Mouse (Mus musculus) neural tube, postnatal 0 days (tissue): ENCODE results near the gene Fam178b. TPM values are rescaled to one million over a fixed set of nuclear protein-coding genes. Genes with fewer than 3 reads are reported as not detected.

ENCODE experiments used
- microRNA-seq: library from miRNA; unstranded; fragments of <30 nt; microRNA quantifications from one replicate; pipeline ENCODE4, GENCODE M21; 2016
- polyA plus RNA-seq: library from polyadenylated mRNA; unstranded; fragments of >200 nt; fragmentation: Nextera tagmentation; extraction: Ambion mirVana; gene quantifications from 2 replicates; pipeline ENCODE4 v1.2.1, GENCODE M21; 2015

Gene Fam178b
- 0.37 and 0.61 TPM in 2 replicates for polyA plus RNA-seq

DNA sequence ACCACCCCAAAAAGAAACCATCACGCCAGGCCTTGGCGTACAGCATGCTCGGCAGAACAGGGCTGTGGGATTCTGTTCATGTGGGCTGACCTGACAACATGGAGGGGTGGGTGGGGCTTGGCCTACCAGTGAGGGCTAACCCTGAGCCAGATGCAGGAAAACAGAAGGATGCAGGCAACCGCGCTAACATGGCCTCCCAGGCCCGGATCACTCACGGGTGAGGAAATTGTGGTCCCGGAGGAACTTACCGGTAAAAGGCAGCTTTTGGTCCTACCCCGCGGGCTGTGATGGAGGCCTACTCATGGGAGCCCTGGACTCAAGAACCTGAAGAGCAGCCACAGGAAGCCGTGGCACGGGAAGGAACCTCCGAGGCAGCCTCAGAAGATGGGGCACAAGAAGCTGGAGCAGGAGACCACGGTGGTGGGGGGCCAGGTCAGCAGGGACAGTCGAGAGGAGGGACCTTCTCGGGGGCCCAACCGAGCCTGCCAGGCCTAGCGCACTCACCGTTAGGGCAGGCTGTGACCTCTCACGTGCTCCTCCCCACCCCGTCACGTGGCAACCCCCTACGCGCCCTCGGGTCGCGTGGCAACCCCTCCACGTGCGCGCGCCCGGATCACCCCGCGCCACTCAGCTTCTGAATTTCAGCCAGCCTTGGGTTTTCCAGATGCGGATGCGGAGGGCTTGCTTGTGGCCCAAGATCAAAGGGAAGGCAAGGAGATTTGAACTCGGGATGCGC lies at the start of gene Fam178b:
Gene Fam178b (minus strand): TSS at position 564 of the 736 bp plus-strand sequence.

DNA sequence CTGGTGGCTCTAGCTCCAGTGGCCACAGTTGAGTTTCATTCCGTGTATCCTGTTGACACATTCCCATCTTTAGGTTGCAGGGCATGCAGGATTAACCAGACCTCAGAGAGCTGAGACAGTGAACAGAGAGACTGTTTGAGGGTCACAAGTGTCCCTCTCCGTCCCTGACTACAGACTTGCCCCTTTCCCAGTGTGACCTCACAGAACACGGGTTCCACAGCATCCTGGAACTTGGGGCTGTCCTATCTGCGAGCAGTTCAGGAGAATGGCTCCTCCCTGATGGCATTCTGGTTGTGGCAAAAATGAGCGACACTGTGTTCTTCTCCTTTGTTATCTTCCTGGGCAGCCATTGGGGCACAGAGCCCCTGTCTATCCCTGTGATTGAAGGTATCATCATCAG lies 31.3 kb upstream of the Fam178b start, which contains the start of gene Actr1b:
Gene Actr1b (minus strand): TSS at position 112 of the 400 bp plus-strand sequence.

DNA sequence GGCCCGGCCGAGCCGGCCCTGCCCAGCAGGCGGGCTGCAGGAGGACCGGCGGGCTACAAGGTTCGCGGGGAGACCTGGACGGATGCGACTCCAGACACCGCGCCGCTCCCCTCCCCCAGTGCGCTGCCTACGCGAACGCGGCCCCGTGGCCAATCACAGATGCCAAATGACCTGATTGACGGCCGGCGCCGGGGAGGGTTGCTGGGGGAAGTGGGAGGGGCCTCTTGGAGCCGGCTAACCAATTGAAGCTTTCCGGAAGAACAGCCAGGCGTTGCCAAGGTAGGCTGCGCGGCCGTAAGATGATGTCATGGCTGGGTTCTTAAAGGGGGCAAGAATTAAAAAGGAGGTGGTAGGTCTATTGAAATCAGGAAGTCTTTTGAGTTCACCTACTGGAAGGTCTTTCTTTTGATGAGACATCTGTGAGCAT lies 26.9 kb upstream of the Fam178b start, which contains the start of gene 4933424G06Rik:
Gene 4933424G06Rik (plus strand): TSS at position 296 of the 427 bp plus-strand sequence.

DNA sequence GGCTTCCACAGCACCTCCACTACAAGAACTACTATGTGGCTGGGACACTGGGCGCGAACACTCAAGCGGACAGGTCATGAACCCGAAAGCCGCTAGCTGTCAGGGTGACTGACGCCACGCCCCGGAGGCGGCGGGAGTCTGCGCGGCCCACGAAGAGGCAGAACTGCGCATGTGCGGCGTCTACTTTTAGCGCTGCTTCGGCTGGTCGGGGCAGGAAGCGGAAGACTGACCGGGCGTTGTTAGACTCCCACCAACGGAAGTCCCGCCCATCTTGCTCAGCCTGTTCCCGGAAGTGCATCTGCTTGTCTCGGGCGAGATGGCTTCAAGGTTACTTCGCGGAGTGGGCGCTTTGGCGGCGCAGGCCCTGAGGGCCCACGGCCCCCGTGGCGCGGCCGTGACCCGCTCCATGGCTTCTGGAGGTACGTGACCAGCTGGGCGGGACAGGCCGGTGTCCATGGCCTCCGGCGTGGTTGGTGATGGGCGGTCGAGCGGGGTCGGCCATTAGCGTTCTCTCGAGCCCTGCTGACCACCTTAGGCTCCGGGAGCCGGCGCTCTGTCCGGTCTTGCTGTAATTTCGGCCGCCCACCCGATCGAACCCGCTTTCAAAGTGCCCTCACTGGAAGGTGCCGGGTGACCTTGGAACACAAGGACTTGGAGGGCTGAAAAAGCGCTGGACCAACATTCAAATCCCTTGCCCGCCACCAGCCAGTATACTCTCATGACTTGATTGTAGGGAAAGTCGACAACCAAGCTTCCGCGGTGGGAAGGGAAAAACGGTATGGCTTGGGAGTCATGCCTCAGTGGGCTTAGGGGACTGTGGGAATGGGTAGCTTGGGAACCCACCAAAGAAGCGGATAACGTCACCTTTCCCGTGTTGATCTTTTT lies 8.5 kb upstream of the Fam178b start, which contains the start of gene Cox5b:
Gene Cox5b (plus strand): TSS at position 179 of the 885 bp plus-strand sequence.

DNA sequence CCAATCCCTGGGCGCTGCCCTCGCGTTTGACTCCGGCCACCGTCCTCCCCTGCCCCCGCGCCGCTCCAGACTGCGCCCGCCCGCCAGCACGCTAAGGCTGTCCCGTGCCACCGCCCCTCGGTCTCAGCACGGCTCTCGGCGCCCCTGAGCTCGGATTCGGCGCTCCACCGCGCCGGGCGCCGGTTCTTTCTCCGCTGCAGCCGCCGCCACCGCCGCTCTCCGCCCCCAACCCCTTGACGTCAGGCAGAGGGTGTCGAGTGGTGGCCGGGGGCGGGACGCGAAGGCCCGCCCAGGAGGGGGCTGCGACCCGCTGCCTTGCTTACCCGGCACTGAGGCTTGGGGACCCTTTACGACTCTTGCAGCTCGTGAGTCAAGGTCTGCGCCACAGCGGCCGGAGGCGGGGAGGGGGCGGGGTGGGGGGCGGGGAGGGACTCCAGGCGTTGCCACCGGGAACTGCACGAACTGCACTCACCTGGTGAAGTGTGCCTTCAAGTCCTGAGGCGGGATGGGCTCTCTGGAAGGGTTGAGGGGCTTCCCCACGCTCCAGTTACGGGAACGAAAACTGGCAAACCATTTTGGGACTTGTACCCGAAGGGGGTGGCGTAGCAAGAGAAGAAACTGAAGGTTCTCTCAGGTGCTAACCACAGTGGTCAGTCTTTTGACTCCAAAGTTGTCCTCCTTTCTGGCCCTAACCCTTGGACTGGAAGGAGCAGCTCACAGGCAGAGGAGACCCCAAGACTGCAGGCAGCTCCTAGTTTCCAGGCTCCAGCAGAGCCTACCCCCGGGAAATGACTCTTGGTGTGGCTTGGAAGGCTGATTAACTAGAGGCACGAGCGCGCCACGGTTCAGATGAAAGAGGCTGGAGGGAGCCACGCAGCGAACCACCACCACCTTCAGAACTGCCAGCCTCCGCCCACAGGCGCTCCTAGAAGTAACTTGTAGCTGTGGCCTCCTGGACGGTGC lies 124.7 kb downstream of the Fam178b start, which contains the start of gene Sema4c:
Gene Sema4c (minus strand): TSS at position 319 of the 963 bp plus-strand sequence.

DNA sequence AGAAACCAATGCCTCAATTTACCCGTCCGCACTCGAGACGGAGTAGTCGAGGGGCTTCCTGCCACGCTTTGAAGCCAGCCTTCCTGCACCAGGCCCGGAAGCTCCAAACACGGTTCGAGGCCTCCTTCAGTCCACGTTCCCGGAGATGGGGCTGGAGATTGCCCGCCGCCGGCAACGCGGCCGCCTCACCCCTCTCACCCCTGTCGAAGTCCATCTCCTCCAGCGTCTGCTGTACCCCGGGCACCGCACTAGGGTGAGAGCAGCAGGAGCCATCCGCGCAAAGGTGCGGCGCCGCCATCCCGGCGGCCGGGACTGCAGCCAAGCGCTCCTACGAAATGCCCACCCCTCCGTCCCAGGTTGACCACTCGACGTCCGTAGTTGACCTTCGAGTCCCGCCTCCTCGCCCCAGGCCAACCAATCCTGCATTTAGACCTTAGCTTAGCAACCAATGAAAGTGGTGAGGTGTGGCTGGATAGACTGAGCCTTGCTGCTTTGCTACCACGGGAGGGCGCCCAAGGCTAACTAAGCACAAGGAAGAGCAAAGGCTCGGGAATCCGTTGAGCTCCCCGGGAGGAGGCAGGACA lies 136.0 kb downstream of the Fam178b start, which contains the start of gene Ankrd39:
Gene Ankrd39 (minus strand): TSS at position 558 of the 584 bp plus-strand sequence.

DNA sequence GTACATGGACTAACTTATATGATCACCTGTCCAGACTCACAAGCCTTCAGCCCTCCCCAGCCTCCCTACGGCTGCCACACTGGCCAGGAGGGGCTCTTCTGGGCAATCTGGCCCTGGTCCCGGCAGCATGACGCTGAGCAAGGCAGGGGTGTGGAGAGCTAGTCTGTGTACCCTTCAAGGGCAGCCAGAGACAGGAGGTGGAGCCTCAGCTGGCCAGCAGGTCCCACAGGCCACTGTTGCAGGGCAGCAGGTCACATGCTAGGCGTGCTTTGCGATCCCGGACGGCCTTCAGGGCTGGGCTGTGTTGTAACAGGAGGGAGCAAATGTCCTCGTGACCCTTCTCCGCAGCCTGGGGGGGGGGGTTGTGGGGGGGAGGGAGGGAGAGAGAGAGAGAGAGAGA lies 143.8 kb downstream of the Fam178b start, which contains the start of gene Gm42417:
Gene Gm42417 (minus strand): TSS at position 244 of the 400 bp plus-strand sequence.

DNA sequence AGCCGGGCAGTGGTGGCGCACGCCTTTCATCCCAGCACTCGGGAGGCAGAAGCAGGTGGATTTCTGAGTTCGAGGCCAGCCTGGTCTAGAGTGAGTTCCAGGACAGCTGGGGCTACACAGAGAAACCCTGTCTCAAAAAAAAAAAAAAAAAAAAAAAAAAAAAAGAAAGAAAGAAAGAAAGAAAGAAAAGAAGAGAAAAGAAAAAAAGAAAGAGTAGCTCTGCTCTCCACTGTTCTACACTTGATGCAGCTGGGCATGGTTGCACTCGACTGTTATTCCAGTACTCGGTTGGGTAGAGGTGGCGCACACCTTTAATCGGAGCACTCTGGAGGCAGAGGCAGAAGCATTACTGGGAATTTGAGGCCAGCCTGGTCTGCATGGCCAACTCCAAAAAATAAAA lies 146.2 kb downstream of the Fam178b start, which contains the start of gene Ankrd23:
Gene Ankrd23 (minus strand): TSS at position 101 of the 400 bp plus-strand sequence.

Small RNA genes within 50 kb of the gene (microRNA-seq; reads per million reads assigned to microRNA genes)
- gene Gm24133, result not detected

Other genes with a start within 250 kb of the Fam178b start
- gene Lman2l, start 237.9 kb downstream of the Fam178b start, polyA plus RNA-seq, result 45.8 and 47.6 TPM in 2 replicates
- gene Cnnm4, start 211.6 kb downstream of the Fam178b start, polyA plus RNA-seq, result 10.9 and 12.5 TPM in 2 replicates
- 5.5 and 6.0 TPM in 2 replicates for gene Cnnm3, start 171.3 kb downstream of the Fam178b start, polyA plus RNA-seq
- gene Ankrd23, start 146.3 kb downstream of the Fam178b start, polyA plus RNA-seq, result 12.1 and 12.8 TPM in 2 replicates
- gene Gm42417, start 143.8 kb downstream of the Fam178b start, polyA plus RNA-seq, result 1.0 TPM in 1 of 2 replicates, not detected in the other
- gene Ankrd39, start 135.7 kb downstream of the Fam178b start, polyA plus RNA-seq, result 37.0 and 39.4 TPM in 2 replicates
- 13.3 and 15.0 TPM in 2 replicates for gene Sema4c, start 124.8 kb downstream of the Fam178b start, polyA plus RNA-seq
- gene Cox5b, start 8.3 kb upstream of the Fam178b start, polyA plus RNA-seq, result 1,119 and 1,157 TPM in 2 replicates
- 0.48 and 1.4 TPM in 2 replicates for gene 4933424G06Rik, start 27.0 kb upstream of the Fam178b start, polyA plus RNA-seq
- 107 and 117 TPM in 2 replicates for gene Actr1b, start 31.2 kb upstream of the Fam178b start, polyA plus RNA-seq
- gene Zap70, start 78.6 kb upstream of the Fam178b start, polyA plus RNA-seq, result 1.5 TPM in 2 replicates